Mouse (Mus musculus): ENCODE measurements at regions not wholly inside any gene's neighbourhood (a gene's known extent, or its start where the extent isn't known, plus 50 kb on each side); places are given as distances from the start of the nearest gene placed in this dataset.

GRCm38 (mm10) chr1:88902426-88902825, 167.8 kb upstream of the Sh3bp4 start:
- no peak for DNase-seq

- no peak for DNase-seq
Observed at GRCm38 (mm10) chr1:88907766-88908463, 162.3 kb upstream of the Sh3bp4 start.

DNA sequence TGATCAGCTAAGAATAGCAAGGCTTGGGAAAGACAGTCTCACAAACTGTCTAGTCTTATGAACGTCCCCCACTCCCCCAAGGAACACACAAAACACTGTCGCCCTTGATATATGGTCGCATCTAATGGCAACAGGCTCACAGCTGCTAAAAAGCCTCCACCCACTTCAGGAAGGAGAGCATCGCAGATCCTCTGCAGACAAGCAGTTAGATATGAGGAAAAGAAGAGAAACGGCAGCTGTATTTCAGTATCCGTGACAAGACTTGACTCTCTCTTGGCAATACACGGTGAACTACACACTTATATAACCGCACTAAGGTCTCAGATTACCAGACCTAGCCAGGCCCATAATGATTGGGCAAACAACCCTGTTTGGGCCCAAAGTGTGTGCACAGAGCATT, 161.5 kb upstream of the Sh3bp4 start:
- peak in 1 of 2 experiments; percentile 33 for DNase-seq

GRCm38 (mm10) chr1:88909314-88909713, 160.9 kb upstream of the Sh3bp4 start:
- DNase-seq = no peak

DNA sequence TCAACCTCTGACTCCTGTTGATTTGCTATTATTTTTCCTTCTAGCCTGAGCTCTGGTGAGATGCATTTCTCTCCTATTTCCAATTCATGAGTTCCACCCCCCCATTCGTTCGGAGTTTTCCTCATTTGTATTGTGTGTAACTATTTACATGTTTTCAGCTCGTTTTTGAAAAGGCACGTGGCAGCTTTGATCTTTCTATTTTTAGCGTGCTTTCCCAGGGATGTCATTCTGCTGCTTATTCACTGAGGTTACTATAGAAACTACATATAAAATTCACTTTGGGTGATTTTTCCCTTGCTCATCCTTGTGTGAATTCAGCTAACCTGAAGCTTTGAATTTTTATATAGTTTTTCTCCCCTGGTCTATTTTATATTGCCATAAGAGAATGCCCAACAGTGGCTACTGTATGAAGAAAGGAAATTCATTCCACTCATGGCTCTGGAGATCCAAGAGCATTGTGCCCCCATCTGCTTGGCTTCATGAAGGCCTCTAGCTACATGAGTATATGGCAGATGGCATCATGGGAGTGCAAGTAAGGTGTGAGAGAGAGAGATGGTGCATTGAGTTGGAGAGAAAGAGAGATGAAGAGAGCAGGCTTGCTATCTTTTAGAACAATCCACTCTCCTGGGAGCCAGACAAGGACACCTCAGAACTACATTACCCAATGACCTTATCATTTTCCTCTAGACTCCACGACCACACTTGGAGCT, 160.2 kb upstream of the Sh3bp4 start:
- DNase-seq = no peak

DNA sequence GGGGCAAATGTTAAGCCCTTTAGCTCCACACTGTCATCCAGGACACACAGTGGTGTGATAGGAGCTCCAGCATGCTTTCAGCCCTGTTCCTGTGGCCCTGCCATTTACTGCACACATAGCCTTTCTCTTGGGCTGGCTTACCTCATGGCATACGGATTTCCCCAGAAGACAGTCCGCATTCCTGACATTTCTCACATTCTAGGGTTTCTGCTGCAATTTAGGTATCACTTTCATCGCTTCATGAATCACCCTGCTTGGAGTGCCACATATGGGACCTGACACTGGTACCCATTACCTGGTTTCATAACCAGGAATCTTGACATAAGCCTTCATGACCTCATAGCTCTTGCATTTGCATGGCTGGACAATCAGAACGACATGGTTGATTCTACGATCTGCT, 158.5 kb upstream of the Sh3bp4 start:
- no peak for DNase-seq

DNA sequence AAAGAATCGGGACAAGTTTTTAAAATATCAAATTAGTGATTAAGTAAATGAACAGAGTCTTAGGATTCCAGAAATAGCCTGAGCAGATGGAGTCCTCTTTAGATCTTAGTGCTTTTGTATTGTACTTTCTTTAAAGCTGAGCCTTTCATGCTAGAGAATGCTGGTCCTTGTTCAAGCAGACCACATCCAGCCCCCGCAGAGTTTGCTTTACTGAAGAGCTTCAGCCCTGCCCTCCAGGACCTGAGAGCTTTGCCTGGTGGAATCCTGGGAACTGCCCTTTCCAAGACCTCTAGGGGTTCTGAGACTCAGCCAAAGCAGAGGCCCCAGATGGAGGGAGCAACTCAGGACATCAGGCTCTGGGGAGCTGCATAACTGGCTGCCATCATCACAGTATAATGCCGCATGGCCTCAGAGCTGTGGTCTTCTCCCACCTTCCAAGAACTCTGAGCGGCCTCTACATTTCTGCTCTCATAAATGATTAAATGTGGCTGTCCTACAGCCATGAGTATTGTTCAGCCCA, 153.6 kb upstream of the Sh3bp4 start:
- DNase-seq = no peak

DNA sequence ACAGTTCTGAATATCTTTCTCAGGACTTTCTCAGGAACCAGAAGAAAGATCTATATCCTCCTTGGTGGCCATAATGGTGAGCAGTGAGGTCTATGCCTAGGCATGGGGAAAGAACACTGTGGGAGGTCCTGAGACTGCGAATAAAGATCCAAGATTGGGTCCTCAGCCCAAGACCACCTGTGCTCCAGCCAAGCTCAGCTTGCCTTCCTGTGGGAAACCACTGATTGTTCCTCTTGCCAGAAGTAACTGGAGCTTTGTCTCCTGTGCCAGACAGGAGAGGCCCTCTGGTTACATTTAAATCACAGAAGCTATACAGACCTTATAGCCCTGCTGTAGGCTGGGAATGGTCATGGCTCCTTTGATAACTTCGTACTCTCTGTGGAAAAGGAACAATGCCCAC, 148.8 kb upstream of the Sh3bp4 start:
- DNase-seq = no peak

DNA sequence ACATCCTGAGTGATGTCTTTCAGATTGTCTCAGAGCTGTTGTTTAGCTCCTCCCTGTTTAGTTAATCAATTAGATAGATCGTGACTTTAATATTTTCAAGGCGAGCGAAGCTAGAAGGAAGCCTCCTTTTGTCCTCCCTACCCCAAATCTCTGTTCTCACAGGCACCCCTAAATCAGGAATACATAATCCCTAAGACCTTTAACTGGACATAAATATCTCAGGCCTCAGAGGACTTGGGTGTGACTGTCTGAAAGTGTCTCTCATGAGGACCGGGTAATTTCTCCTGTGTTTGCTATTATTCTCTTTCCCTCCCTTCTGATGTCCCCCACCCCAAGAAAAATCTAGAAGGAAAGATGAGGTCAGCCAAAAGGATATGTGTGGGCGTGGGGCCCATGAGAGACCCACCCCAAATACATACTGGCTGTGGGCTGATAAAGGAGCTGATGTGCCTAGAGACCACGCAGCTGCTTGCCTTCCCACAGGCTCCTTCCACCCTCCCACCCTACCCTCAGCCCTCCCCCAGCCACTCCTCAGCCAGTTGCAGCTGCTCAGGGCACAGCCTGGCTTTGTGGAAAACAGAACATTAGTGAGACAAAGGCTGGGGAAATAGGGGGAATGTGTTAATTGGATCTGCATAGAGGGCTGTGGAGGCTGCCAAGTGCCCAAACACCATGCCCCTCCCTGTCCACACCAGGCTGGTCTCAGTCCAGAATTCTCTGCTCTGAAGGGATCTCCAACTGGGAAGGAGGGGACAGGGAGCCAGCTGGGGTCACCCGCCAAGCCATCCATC, 146.2 kb upstream of the Sh3bp4 start:
- DNase-seq = no peak

GRCm38 (mm10) chr1:88935191-88935590, 135.0 kb upstream of the Sh3bp4 start:
- no peak for DNase-seq

- no peak for DNase-seq
Observed at GRCm38 (mm10) chr1:88935779-88936178, 134.4 kb upstream of the Sh3bp4 start.

- DNase-seq = no peak
Observed at GRCm38 (mm10) chr1:88937327-88937726, 132.9 kb upstream of the Sh3bp4 start.

DNA sequence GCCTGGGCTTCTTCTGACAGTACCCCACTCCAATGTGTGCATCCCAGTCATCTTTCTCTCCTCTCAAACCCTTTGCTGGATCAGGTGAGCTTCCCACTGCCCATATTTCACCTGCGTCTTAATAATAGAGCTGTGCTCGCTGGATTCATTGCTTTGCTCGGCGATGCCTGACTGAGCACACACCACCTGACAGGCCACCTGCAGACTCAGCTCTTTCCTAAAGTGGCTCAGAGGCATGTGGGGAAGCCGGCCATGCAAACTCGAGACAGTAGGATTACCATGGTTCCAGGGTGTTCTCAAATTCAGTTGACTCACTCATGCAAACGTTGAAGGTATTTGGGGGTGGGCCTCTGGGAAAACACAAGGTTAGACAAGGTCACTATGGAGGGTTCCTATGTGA, 131.8 kb upstream of the Sh3bp4 start:
- no peak for DNase-seq

DNA sequence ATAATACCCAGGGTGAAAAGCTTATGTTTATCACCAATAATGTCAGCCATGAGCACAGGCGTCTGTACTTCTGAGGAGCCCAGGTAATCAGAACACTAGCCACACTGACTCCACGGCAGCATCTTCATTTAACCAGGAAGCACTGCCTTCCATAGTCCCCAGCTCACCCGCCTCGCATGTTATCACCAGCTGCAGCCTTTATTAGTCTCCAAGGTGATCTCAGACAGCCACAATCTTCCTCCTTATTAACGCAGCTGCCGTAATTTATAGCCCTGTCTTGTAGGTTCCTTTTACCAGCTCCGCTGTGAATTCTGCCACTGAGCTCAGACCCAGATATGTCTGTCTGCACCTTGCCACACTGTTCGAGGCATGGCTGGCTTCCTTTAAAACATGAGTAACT, 127.2 kb upstream of the Sh3bp4 start:
- no peak for DNase-seq

GRCm38 (mm10) chr1:88945868-88946267, 124.3 kb upstream of the Sh3bp4 start:
- DNase-seq = no peak

GRCm38 (mm10) chr1:88946374-88946773, 123.8 kb upstream of the Sh3bp4 start:
- no peak for DNase-seq

GRCm38 (mm10) chr1:88949911-88950310, 120.3 kb upstream of the Sh3bp4 start:
- no peak for DNase-seq

DNA sequence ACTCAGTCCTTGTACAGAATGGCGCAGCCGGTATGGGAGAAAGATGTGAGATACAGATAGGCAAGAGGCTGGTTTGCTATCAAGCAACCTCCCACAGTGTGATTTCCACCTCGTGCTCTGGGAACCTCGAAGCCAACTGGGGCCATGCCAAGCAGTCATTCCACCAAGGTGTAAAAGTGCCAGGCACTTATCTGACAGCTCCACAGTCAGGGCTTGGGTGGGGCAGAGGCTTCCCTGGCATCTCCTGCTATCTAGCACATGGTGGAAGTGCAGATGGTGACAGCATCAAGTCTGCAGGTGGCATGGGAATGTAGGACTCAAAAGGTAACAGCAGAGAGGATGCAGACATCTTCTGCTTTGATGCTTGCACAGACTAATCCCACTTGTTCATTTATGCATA, 116.7 kb upstream of the Sh3bp4 start:
- DNase-seq = no peak

- DNase-seq = no peak
Observed at GRCm38 (mm10) chr1:88954784-88955183, 115.4 kb upstream of the Sh3bp4 start.

DNA sequence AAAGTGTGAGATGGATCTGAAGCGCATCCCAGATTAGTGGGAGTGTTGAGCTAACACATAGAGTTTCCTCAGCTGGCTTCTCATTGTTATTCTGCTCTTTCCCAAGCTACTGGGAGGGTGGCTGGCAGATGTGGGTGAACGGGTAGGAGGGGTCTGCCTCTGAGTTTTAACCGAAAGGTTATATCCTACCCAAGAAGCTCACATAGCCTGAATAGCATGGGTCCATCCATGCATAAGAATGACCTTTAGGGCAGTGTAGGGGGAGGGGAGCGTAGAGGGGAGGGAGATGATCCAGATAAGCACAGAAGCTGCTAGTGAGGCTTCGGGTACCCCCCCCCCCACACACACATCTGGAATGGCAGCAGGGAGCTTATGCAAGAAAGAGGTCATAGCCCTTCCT, 113.2 kb upstream of the Sh3bp4 start:
- no peak for DNase-seq

- no peak for DNase-seq
Observed at GRCm38 (mm10) chr1:88959715-88960114, 110.5 kb upstream of the Sh3bp4 start.

DNA sequence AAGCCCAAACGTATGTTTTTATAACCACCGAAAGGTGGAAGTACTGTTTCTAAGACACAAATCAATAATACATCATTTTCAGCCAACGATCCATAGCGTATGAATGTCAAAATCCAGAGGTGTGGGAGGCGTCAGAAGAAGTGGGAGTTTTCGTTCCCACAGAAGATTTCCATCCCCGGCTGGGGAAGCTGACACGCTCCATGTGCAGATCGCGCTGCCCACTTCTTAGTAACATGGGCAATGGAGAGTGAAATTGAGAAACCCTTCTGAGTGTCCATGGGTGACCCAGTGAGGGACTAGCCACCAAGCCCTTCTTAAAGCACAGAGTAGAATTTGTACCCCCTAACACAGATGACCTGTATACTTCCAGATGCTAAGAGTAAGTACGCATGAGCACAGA, 110.1 kb upstream of the Sh3bp4 start:
- DNase-seq = no peak

DNA sequence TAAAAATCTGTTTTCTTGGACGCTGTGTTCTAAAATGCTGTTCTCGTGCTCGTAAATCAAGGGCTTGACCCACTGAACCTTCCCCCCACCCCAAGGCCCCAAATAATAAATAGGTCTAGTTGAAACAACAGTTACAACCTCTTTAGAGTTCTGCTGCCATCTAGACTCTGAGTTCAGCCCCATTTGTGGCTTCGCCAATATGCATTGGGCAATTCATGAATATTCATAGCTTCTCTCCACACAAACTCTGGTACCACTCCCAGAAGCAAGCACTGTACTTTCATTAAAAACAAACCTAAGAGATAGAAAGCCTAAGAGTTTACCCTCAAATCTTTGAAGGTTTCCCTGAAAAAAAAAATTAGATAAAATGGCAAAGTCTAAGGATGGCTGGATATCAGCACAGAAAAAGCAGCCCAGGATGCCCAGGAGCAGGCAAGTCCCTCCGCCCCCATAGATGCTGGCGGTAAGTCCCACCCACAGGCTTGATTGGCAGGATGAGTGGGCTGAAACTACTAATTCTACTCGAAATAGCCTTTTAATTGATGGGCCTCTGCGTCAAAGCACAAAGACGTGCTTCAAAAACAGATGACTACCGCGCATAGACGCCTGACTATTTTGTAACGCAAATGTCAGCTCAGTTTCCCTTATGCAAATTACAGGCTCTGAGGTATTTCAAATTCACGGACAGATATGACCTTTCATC, 106.0 kb upstream of the Sh3bp4 start:
- no peak for DNase-seq

Data from lung, adult 18-20 months (tissue).